8 mouse cellular contexts compared by ENCODE assay signal in genomic region chr1:91962256-91962655, GRCm38 (mm10).
DNase-seq lines count a peak whose midpoint lies in the region; ATAC-seq and TF ChIP-seq lines count a peak whose summit lies in the region.

No protein-coding gene starts in this region.

- ATAC-seq in forebrain, embryonic 14.5 days, result peak; percentile 62; the same call in 1 of the 2 replicates
- ATAC-seq in inflammation-experienced regulatory T-cells, adult 6 months, result peak; percentile 79
- peak; percentile 77; the same call in 1 of the 2 replicates for ATAC-seq in lung, embryonic 15.5 days (ENCODE audit: borderline replicate concordance, extremely low read depth, low FRiP score, low TSS enrichment)

- WGBS in forebrain, embryonic 14.5 days, result 32% methylated on average over 1 of the region's 1 CpGs
- 79% methylated on average over 1 of the region's 1 CpGs for WGBS in lung, embryonic 15.5 days

- in situ Hi-C loops in CH12.LX (cut with MboI; ENCODE audit: low pct_ligation_motif_present, low pct_unique_long_range_greater_than_20kb, low sequenced_read_pairs), result no loop called here

- peak; percentile 55 for DNase-seq in A20 (ENCODE audit: low read depth, low spot score)
- DNase-seq in CH12.LX (ENCODE audit: extremely low read depth), result peak; percentile 44
- peak; percentile 19 for DNase-seq in c-Kit-positive CD71-negative TER-119-negative erythroid progenitor cells, embryonic 14.5 days (ENCODE audit: low read depth)
- peak; percentile 63 for DNase-seq in forebrain, embryonic 14.5 days (ENCODE audit: low spot score)
- DNase-seq in retina, postnatal 1 day, result peak; percentile 61
- DNase-seq in frontal cortex, postnatal 25 days (ENCODE audit: low spot score in 2 of 2), result no peak

- H3K4me1 ChIP-seq in CH12.LX (ENCODE audit: control insufficient read depth in 1 of 2, insufficient read depth in 2 of 2), result peaks cover 8 to 39% of the 10 kb centered on the region in 2 experiments
- H3K4me1 ChIP-seq in forebrain, embryonic 14.5 days (ENCODE audit: control insufficient read depth, insufficient read depth, low read length), result no peaks in the 10 kb centered on the region
- no peaks in the 10 kb centered on the region for H3K4me1 ChIP-seq in lung, embryonic 15.5 days

- no peaks in the 10 kb centered on the region for H3K9me3 ChIP-seq in CH12.LX (replicated peaks; ENCODE audit: low read length)
- no peaks in the 10 kb centered on the region for H3K9me3 ChIP-seq in forebrain, embryonic 14.5 days (replicated peaks; ENCODE audit: control insufficient read depth, low read length)
- no peaks in the 10 kb centered on the region for H3K9me3 ChIP-seq in lung, embryonic 15.5 days

- dilution Hi-C loops in CH12.LX (cut with MboI; ENCODE audit: extremely low pct_ligation_motif_present, extremely low pct_unique_long_range_greater_than_20kb, low sequenced_read_pairs), result no loop called here

- TF ChIP-seq EP300 in CH12.LX (IDR thresholded peaks at IDR 0.05; ENCODE audit: low read length), result no peak

- no peak overlapping the region for H3K27ac ChIP-seq in CH12.LX (ENCODE audit: insufficient read depth, low read depth)
- H3K27ac ChIP-seq in forebrain, embryonic 14.5 days (ENCODE audit: low read depth, low read length), result no peak overlapping the region
- H3K27ac ChIP-seq in lung, embryonic 15.5 days, result no peak overlapping the region

- peaks cover 24 to 73% of the 10 kb centered on the region in 2 experiments for H3K36me3 ChIP-seq in CH12.LX (replicated peaks in 1 of 2; ENCODE audit: control insufficient read depth in 1 of 2, insufficient read depth in 1 of 2, low read length in 1 of 2)
- peaks cover 81% of the 10 kb centered on the region for H3K36me3 ChIP-seq in forebrain, embryonic 14.5 days (ENCODE audit: control insufficient read depth, insufficient read depth, low read length)
- peaks cover 17% of the 10 kb centered on the region for H3K36me3 ChIP-seq in lung, embryonic 15.5 days

- H3K79me2 ChIP-seq in CH12.LX (replicated peaks; ENCODE audit: control insufficient read depth, extremely low read depth, insufficient read depth, poor library complexity, severe bottlenecking), result no peaks in the 10 kb centered on the region

- no peaks in the 10 kb centered on the region for H3K27me3 ChIP-seq in CH12.LX (replicated peaks)
- no peaks in the 10 kb centered on the region for H3K27me3 ChIP-seq in forebrain, embryonic 14.5 days (replicated peaks; ENCODE audit: control insufficient read depth, insufficient read depth, low read length)
- H3K27me3 ChIP-seq in lung, embryonic 15.5 days, result no peaks in the 10 kb centered on the region

- no peak for TF ChIP-seq POLR2A in CH12.LX (IDR thresholded peaks at IDR 0.05; ENCODE audit: low read depth, low read length)

- H3K9ac ChIP-seq in CH12.LX (ENCODE audit: insufficient read depth, low read depth), result no peak overlapping the region
- H3K9ac ChIP-seq in forebrain, embryonic 14.5 days (ENCODE audit: low read length), result no peak overlapping the region
- no peak overlapping the region for H3K9ac ChIP-seq in lung, embryonic 15.5 days

- no peak overlapping the region for H3K4me3 ChIP-seq in CH12.LX (replicated peaks in 1 of 3; ENCODE audit: low read depth in 2 of 3, low read length in 2 of 3, poor library complexity in 1 of 3)
- H3K4me3 ChIP-seq in forebrain, embryonic 14.5 days (ENCODE audit: low read depth, low read length), result no peak overlapping the region
- no peak overlapping the region for H3K4me3 ChIP-seq in lung, embryonic 15.5 days

- H3K4me2 ChIP-seq in CH12.LX (ENCODE audit: insufficient read depth, low read depth, poor library complexity, severe bottlenecking), result no peak overlapping the region
- no peak overlapping the region for H3K4me2 ChIP-seq in forebrain, embryonic 14.5 days (ENCODE audit: low read length)
- no peak overlapping the region for H3K4me2 ChIP-seq in lung, embryonic 15.5 days

- peak; percentile 78 for TF ChIP-seq RAD21 in CH12.LX (IDR thresholded peaks at IDR 0.05; ENCODE audit: low read depth, low read length)

- peak; percentile 44 to 78; a peak in 3 of 4 replicates for TF ChIP-seq CTCF in CH12.LX (conservative IDR thresholded peaks at IDR 0.05 in 1 of 2, IDR thresholded peaks at IDR 0.05 in 1 of 2; ENCODE audit: low read depth in 2 of 2, low read length in 2 of 2)

TF ChIP-seq in CH12.LX, 34 proteins besides CTCF, POLR2A, EP300 and RAD21:
- TF ChIP-seq CHD1 (IDR thresholded peaks at IDR 0.05; ENCODE audit: low read depth, low read length), result no peak
- no peak for TF ChIP-seq MAFK (IDR thresholded peaks at IDR 0.05; ENCODE audit: insufficient replicate concordance, low read length)
- peak; percentile 33 for TF ChIP-seq ZC3H11A (IDR thresholded peaks at IDR 0.05; ENCODE audit: low read depth, low read length)
- TF ChIP-seq ELF1 (IDR thresholded peaks at IDR 0.05; ENCODE audit: low read depth, low read length), result no peak
- 0 out of 2 replicates have a peak, but pooled peaks have one; percentile 33 for TF ChIP-seq NELFE (IDR thresholded peaks at IDR 0.05; ENCODE audit: low read depth, low read length)
- peak; percentile 84 for TF ChIP-seq SMC3 (IDR thresholded peaks at IDR 0.05; ENCODE audit: low read depth, low read length)
- no peak for TF ChIP-seq MAZ (IDR thresholded peaks at IDR 0.05; ENCODE audit: low read depth, low read length)
- no peak for TF ChIP-seq ZKSCAN1 (IDR thresholded peaks at IDR 0.05; ENCODE audit: borderline replicate concordance, low read depth, low read length)
- TF ChIP-seq MEF2A (IDR thresholded peaks at IDR 0.05; ENCODE audit: borderline replicate concordance, low read depth, low read length), result no peak

Comparison
In these comparisons a context has a peak if more than half of its experiments do, and no peak if none do; other contexts are left out.
1. DNase-seq: peak in A20 (single experiment), CH12.LX (single experiment), c-Kit-positive CD71-negative TER-119-negative erythroid progenitor cells, embryonic 14.5 days (single experiment), forebrain, embryonic 14.5 days (single experiment) and retina, postnatal 1 day (single experiment); none in frontal cortex, postnatal 25 days (0 of 2).
2. Peak in every context shown above with its lines, with median percentiles within 50 percentile points of each other: ATAC-seq.